Mouse (Mus musculus) limb, embryonic 10.5 days (tissue): Measurements from ENCODE around the gene Lgr4. TPM values are rescaled to one million over a fixed set of nuclear protein-coding genes. Genes with fewer than 3 reads are reported as not detected.

Experiments
- DNase-seq: peaks from one replicate; pipeline ENCODE4 v3.0.0-alpha.2; 2017; ENCODE audit warnings: low spot score
- H3K27ac ChIP-seq: fragments of 300-500 bp; sonication (generic); 2 replicates; pipeline ENCODE4 v1.5.1; 2016; ENCODE audit warnings: mild to moderate bottlenecking
- H3K27me3 ChIP-seq: fragments of 300-500 bp; sonication (generic); 2 replicates; pipeline ENCODE4 v1.6.1; 2016; ENCODE audit warnings: low read depth, mild to moderate bottlenecking; ENCODE audit not compliant: poor library complexity, severe bottlenecking
- H3K36me3 ChIP-seq: fragments of 300-500 bp; sonication (generic); 2 replicates; pipeline ENCODE4 v1.6.1; 2016; ENCODE audit warnings: mild to moderate bottlenecking, moderate library complexity
- H3K4me1 ChIP-seq: fragments of 300-500 bp; sonication (generic); 2 replicates; pipeline ENCODE4 v1.6.1; 2016
- H3K4me3 ChIP-seq: fragments of 300-500 bp; sonication (generic); 2 replicates; pipeline ENCODE4 v1.5.1; 2016; ENCODE audit warnings: mild to moderate bottlenecking, moderate library complexity
- H3K9me3 ChIP-seq: fragments of 300-500 bp; sonication (generic); replicated peaks from 2 replicates; pipeline ENCODE4 v1.6.1; 2016; ENCODE audit warnings: mild to moderate bottlenecking
- WGBS: fragments of 180-500 bp; shearing (Covaris S2); methylation state at CpG from one replicate; pipeline ENCODE4 v1.1.7; 2016; 5-methylcytosine and 5-hydroxymethylcytosine counted together
- polyA plus RNA-seq: library from polyadenylated mRNA; unstranded; fragments of >200 nt; fragmentation: Nextera tagmentation; extraction: Ambion mirVana; gene quantifications from 2 replicates; pipeline ENCODE4 v1.2.1, GENCODE M21; 2016

Gene Lgr4
- polyA plus RNA-seq, 1 experiment from 2014 or later = 10.6 TPM

DNA sequence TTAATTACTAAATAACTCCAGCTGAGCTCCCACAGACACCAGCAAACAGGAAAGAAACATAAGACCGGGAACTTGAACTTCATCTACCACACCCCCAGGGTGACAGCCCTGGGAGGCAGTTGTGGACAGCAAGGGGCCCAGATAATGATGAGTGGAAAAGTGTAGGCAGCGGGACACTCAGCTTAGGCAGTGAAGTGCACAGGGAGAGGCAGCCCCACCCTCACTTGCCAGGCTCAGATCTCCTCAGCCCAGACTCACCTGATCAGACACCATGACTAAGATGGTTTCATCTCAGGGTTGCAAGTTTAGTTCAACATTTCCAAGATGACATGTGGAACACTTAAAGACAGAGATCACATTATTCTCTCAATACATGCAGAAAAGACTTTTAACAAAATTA, 8.3 kb upstream of the Lgr4 start:
- H3K27ac ChIP-seq = no peak overlapping the region
- H3K4me1 ChIP-seq = no peaks in the 10 kb centered on the region
- H3K36me3 ChIP-seq = no peaks in the 10 kb centered on the region
- DNase-seq = no peak
- WGBS = 89% methylated on average over 2 of the region's 2 CpGs
- no peak overlapping the region for H3K4me3 ChIP-seq
- H3K9me3 ChIP-seq = no peaks in the 10 kb centered on the region
- no peaks in the 10 kb centered on the region for H3K27me3 ChIP-seq

DNA sequence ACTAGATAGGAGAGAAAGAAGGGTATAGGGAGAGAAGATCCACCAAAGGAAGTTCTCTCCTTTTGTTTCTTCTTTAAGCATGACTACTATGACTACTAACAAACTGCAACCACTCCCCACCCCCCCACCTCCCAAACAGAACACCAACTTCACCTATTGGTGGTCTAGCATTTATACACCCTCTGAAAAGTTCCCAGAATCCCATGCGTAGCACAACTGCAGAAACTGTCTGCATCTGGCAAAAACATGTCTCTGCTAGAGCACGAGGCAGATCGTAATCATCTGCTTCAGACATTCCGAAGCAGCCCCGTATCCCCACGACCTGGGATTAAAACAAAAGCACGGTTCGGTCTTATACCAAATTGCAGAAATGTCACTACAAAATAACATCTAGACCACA, 5.2 kb upstream of the Lgr4 start:
- H3K36me3 ChIP-seq = no peaks in the 10 kb centered on the region
- H3K27me3 ChIP-seq = no peaks in the 10 kb centered on the region
- H3K4me1 ChIP-seq = peaks cover 6% of the 10 kb centered on the region
- DNase-seq = no peak
- WGBS = 94% methylated on average over 8 of the region's 8 CpGs
- H3K9me3 ChIP-seq = no peaks in the 10 kb centered on the region
- no peak overlapping the region for H3K4me3 ChIP-seq
- no peak overlapping the region for H3K27ac ChIP-seq

DNA sequence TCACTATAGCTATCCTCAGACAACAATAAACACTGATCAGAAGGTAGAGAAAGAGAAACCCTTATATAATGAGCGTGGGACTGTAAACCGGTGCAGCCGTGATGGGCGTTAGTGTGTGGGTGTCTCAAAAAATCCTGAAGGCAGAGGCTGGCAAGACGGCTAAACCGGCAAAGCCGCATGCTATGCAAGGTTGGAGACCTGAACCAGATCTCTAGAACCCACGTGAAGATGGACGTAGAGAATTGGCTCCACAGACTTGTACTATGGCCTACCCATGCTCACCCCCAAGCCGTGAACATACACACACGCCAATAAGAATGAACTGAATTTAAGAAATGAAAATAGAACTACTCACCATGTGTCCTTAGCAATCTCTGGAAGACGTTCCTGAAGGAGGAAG, 4.7 kb upstream of the Lgr4 start:
- no peak for DNase-seq
- 85% methylated on average over 12 of the region's 12 CpGs for WGBS

DNA sequence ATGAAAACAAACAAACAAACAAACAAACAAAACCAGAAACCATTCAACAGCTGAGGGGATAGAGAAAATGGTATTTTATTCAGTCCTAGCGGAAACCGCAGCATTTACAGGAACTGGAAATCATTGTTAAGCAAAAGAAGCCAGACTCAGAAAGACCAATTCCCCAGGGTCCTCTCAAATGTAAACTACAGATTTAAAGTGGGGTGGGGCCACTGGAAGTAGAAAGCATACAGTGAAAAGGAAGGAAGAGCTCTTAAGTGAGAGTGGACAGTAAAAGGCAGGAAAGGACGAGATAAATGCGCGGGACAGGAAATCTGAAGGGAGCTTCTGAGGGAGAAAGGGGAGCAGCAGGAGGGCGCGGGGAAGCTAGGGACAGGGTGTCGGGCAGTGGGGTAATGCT, 4.2 kb upstream of the Lgr4 start:
- no peaks in the 10 kb centered on the region for H3K9me3 ChIP-seq
- no peaks in the 10 kb centered on the region for H3K36me3 ChIP-seq
- WGBS = 63% methylated on average over 8 of the region's 8 CpGs
- peaks cover 14% of the 10 kb centered on the region for H3K4me1 ChIP-seq
- H3K27me3 ChIP-seq = no peaks in the 10 kb centered on the region
- H3K27ac ChIP-seq = no peak overlapping the region
- DNase-seq = no peak
- no peak overlapping the region for H3K4me3 ChIP-seq

More for the DNA sequence above, 4.7 kb upstream of the Lgr4 start:
- Histone ChIP-seq H3K4me3 (no peak overlapping the region), H3K27ac (no peak overlapping the region), H3K36me3 (no peaks in the 10 kb centered on the region), H3K9me3 (no peaks in the 10 kb centered on the region), H3K27me3 (no peaks in the 10 kb centered on the region), H3K4me1 (peaks cover 9% of the 10 kb centered on the region)

DNA sequence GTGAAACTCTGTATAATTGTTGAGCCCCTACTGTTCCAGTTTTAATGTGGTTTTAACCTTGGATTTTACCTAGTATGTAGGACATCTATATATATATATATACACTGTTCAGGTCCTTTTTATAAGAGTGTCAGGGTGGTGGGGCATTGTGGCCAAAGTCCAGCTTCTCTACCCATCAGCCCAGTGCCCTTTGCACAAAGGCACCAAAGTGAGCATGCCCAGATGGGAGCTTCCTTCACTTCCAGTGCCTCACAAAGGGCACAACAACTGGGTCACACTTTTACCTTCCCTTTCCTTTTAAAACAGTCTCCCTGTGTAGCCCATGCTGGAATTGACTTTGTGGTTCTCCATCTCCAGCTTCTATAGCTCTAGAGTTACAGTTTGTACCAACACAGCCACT, 2.8 kb upstream of the Lgr4 start:
- no peaks in the 10 kb centered on the region for H3K36me3 ChIP-seq
- no peak overlapping the region for H3K27ac ChIP-seq
- DNase-seq = no peak
- H3K4me1 ChIP-seq = peaks cover 28% of the 10 kb centered on the region
- H3K9me3 ChIP-seq = no peaks in the 10 kb centered on the region
- no peak overlapping the region for H3K4me3 ChIP-seq
- H3K27me3 ChIP-seq = no peaks in the 10 kb centered on the region

DNA sequence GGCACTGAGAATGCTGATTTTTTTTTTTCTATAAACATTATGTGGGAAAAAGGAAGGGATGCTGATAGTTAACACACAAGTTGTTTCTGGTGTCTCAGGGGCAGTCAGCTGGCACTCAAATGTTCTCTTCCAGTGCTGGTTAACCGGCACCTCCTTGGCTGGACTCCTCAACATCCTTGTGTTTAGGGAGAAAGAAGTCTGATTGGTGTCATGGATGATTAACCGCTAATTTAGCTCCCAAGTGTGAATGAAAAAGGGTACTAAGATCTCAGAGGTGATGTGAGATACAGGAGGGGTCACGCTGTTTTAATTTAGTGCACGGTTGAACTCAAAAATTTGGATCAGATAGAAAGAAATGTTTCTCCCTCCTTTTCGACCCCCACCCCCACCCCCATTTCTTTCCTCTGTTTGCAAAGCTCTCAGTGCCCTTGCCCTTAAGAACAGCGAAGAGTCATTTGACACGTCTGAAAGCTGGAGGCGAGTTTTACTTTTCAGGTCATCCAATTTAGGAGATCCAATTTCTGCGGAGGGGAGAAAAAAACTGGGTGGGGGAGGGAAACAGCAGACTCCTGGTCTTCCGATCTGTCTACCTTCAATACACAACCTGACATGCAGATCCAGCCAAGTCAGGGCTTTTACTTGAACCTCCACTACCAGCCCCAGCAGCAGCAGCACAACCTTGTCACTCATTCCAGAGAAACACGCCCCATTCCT, 508 bp upstream of the Lgr4 start:
- Histone ChIP-seq H3K9me3 (no peaks in the 10 kb centered on the region), H3K4me1 (peaks cover 44% of the 10 kb centered on the region), H3K27me3 (no peaks in the 10 kb centered on the region), H3K27ac (peak overlapping the region; percentile 97), H3K36me3 (no peaks in the 10 kb centered on the region), H3K4me3 (peak overlapping the region; percentile 88)
- no peak for DNase-seq
- 1% methylated on average over 11 of the region's 11 CpGs for WGBS

DNA sequence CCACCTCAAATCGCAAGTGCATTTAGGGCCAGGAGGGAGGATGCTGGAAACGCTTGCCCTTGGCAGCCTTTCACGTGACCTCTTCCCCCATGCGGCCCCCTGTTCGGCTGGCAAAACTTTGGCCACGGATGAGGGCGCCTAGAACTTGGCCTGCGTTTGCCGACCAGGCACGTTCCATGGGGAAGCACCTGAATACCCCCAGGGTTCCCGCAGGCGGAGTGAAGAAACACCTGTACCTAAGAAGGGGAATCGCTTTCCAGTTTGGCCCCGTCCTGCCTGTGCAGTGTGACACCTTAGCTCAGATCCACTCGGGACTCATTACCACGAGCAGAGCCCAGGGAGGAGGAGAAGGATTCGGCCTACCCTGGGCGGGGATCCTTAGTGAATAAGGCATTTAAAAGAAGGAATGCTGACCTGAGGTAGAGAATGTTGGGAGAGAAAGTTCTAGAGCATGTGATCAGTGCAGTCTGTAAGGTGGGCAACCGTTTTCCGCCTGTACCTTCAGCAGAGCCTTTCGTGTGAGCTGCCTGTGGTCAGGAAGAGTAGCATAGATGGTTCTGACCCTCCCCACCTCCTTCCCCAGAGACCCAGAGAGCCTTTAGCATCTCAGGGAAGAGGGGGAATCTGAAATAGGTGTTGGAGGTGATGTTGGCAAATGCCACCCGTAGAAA, 1.3 kb downstream of the Lgr4 start:
- H3K36me3 ChIP-seq = no peaks in the 10 kb centered on the region
- peak overlapping the region; percentile 88 for H3K4me3 ChIP-seq
- peaks cover 44% of the 10 kb centered on the region for H3K4me1 ChIP-seq
- no peaks in the 10 kb centered on the region for H3K9me3 ChIP-seq
- peak; percentile 63 for DNase-seq
- H3K27ac ChIP-seq = peak overlapping the region; percentile 97
- 14% methylated on average over 22 of the region's 22 CpGs for WGBS
- H3K27me3 ChIP-seq = no peaks in the 10 kb centered on the region

DNA sequence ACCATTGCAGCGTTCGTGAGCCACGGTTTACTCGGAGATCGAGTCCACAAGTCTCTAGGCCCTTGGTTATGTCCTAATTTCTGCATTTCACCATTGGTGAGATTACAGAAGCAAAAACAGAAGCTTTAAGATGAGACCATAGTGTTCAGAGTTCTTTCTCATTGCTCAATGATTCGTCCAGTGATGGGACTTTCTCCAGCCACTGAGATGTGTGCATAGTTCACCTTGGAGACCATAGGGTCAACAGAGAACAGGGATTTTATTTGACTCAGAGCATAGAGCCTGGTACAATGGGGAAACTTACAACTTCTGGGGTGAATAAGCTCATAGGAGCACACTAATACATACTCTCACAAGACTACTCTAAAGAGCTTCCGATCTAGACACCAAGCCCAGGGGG, 3.0 kb downstream of the Lgr4 start:
- no peaks in the 10 kb centered on the region for H3K9me3 ChIP-seq
- peaks cover 44% of the 10 kb centered on the region for H3K4me1 ChIP-seq
- H3K4me3 ChIP-seq = 0 out of 2 replicates have a peak overlapping the region, but pooled peaks have one; percentile 88
- DNase-seq = no peak
- WGBS = 95% methylated on average over 7 of the region's 7 CpGs
- H3K36me3 ChIP-seq = peaks cover under 1% of the 10 kb centered on the region
- no peak overlapping the region for H3K27ac ChIP-seq
- no peaks in the 10 kb centered on the region for H3K27me3 ChIP-seq

DNA sequence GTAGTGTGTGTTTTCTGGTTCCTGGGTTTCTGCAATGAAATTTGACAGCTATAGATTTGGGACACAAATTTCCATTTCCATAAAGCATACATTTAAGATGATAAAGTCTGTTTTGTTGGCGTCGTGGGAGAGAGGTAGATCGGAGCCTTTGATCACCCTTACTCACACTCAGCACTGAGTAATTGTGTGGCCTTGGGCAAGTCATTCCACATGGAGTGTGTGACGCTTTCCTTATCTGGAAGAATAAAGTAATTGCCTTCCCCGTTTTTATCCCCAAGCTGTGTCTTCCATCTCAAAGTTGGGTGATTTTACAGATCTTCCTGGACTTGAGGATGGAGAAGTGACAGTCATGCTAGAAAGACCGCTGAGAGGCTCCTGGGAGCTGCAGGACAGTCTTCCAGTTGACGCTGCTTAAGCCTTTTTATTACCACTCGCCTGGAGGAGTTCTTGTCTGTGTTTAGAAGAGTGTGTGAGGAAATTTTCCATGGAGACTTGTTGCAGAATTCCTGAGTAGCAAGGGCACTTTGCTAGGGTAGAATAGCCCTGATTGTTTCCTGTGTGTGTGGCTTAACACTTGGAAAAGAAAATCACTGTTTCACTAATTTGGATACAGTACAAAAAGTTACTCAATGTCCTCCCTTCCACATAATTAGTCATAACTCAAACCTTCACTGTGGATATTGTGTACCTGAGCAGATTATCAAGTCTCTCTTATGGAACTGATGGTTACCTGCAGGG, 4.0 kb downstream of the Lgr4 start:
- no peak for DNase-seq
- 61% methylated on average over 8 of the region's 8 CpGs for WGBS
- peaks cover 7% of the 10 kb centered on the region for H3K36me3 ChIP-seq
- no peak overlapping the region for H3K4me3 ChIP-seq
- H3K27ac ChIP-seq = no peak overlapping the region
- H3K27me3 ChIP-seq = no peaks in the 10 kb centered on the region
- no peaks in the 10 kb centered on the region for H3K9me3 ChIP-seq
- H3K4me1 ChIP-seq = peaks cover 44% of the 10 kb centered on the region

DNA sequence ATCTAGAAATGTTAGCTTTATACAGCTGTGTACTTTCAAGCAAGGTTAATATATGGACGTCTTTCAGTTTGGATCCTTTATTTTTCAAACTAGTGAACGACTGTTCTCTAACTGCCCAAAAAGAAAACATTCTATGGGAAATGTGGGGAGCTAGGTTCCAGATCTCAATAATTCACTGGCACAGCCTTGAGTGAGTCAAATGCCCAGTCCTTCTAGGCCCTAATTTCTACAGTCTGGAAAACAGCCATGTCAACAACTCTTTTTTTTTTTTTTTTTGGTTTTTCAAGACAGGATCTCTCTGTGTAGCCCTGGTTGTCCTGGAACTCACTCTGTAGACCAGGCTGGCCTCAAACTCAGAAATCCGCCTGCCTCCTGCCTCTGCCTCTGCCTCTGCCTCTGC, 4.9 kb downstream of the Lgr4 start:
- Histone ChIP-seq H3K4me1 (peaks cover 37% of the 10 kb centered on the region), H3K9me3 (no peaks in the 10 kb centered on the region), H3K27ac (no peak overlapping the region), H3K36me3 (peaks cover 10% of the 10 kb centered on the region), H3K27me3 (no peaks in the 10 kb centered on the region), H3K4me3 (no peak overlapping the region)
- 93% methylated on average over 3 of the region's 3 CpGs for WGBS
- no peak for DNase-seq

DNA sequence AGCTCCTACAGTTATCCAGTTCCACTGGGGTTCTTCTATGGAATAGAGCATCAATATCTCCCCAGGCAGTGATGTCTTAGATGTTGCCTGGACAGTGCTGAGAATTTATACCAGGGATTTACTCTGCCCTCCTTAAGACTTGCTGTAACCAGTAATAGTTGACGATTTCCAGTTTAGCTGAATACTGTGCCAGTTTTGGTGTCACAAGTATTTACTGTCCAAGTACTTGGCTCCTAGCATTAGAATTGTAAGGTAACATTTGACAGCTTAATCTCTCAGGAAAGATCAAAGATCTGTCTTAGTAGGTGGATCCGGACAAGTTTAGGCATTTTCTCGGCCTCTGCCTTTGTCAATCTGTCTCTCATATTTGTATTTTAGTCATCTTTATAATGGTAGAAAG, 5.6 kb downstream of the Lgr4 start:
- Histone ChIP-seq H3K27me3 (no peaks in the 10 kb centered on the region), H3K9me3 (no peaks in the 10 kb centered on the region), H3K4me1 (peaks cover 32% of the 10 kb centered on the region), H3K36me3 (peaks cover 10% of the 10 kb centered on the region), H3K4me3 (no peak overlapping the region), H3K27ac (no peak overlapping the region)
- no peak for DNase-seq
- WGBS = 82% methylated on average over 3 of the region's 3 CpGs

DNA sequence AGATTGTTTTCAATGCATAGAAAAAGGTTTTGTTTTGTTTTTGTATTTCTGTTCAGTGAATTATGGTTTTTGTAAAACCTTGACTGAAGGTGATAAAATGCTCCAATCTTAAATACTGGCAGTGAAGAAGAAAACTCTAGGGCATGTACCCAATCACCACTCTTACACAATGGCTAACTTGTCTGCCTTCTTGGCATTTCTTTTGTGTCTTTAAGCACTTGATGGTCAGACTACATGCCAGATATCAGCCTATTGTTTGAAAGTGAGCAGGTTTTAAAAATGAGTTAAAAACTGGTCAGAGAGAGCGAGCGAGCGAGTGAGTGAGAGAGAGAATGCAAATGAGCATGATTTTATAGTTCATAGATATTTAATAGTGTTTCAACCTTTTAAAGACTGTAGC, 6.5 kb downstream of the Lgr4 start:
- Histone ChIP-seq H3K27me3 (no peaks in the 10 kb centered on the region), H3K36me3 (peaks cover 10% of the 10 kb centered on the region), H3K27ac (no peak overlapping the region), H3K4me1 (peaks cover 25% of the 10 kb centered on the region), H3K4me3 (no peak overlapping the region), H3K9me3 (no peaks in the 10 kb centered on the region)
- DNase-seq = no peak
- WGBS = 97% methylated on average over 3 of the region's 3 CpGs

DNA sequence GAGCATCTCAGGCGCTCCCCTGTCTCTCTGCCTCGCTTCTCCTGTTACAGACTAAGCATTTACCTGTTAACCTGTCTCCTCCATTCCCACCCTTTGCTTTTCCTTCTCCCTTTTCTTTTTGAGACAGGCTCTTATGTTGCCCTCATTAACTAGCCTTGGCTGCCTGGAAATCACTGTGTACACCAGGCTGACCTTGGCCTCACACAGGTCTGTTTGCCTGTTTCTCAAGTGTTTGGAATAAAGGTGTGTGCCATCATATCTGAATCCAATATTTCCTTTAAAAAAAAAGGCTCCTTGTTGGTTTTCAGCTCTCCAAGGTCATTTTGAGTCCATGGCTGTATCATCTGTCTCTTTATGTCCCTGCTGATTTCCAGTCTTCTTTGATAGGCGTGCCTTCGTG, 9.5 kb downstream of the Lgr4 start:
- Histone ChIP-seq H3K36me3 (peaks cover 13% of the 10 kb centered on the region), H3K27me3 (no peaks in the 10 kb centered on the region), H3K9me3 (no peaks in the 10 kb centered on the region), H3K4me3 (no peak overlapping the region), H3K27ac (no peak overlapping the region), H3K4me1 (peaks cover 14% of the 10 kb centered on the region)
- DNase-seq = no peak
- 93% methylated on average over 4 of the region's 4 CpGs for WGBS
